Mouse (Mus musculus): Measurements from ENCODE around the gene Ptges.
A peak's percentile ranks its signal among the peaks of the same experiment; 100 is the strongest.

Gene Ptges

GRCm38 (mm10) chr2:30902256-30902655, 27.4 kb downstream of the Ptges start:
- no peak for DNase-seq (ENCODE audit: extremely low read depth, insufficient read length, low spot score)

DNA sequence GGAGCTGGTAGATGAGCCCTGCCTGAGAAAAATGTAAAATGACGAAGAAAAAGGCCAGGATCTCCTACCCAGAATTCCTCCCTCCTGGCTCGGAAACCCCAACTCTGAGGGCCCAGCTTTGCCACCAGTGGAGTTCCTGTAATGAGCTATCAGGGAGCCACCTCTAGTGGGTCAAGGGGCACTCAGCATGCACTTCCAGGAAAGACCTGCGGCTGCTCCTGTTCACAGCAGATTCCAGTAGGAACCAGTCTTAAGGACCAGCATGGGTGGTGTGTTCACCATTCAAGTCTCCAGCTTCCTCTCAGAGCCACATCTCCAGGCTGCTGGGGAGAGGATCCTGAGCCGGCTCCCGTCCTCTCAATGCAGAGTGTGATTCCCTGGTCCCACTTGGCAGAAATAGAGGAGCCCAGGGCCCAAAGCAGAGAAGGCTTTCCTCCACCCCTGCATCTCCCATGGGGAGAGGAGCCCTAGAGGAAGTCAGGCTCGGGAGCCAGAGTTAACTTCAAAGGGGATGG, 28.0 kb downstream of the Ptges start:
- DNase-seq (ENCODE audit: extremely low read depth, insufficient read length, low spot score): no peak

DNA sequence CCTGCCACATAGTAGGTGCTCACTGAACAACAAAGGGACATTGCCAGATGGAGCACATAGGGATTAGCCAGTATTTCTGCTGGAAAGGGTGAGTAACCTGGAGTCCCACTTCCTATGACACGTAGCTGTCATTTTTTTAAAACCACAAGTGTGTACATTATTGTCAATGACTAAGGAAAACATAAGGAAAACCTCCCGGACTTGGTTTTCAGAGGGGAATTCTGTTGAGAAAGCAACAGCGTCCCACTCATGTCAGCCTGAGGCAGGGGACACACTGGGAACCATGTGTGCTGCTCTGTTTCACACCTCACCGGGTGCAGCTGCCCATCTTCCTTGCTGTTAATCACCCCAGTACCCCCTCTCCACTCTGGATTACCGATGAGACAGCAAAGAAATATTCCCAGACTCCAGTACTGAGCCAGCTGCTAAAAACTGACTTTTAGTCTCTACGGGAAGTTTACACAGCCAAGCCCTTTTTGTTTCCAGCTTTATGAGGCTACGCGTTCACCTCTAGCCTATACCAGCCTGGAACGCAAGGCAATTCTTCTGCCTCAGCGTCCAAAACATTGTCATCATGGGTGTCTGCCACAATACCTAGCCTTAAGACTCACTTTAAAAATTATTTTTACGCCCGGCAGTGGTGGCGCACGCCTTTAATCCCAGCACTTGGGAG, 30.1 kb downstream of the Ptges start:
- DNase-seq (ENCODE audit: extremely low read depth, insufficient read length, low spot score): peak; percentile 71

- peak; percentile 77 for DNase-seq (ENCODE audit: extremely low read depth, insufficient read length, low spot score)
These were observed 32.4 kb downstream of the Ptges start for GRCm38 (mm10) chr2:30897291-30897690.

- DNase-seq (ENCODE audit: extremely low read depth, insufficient read length, low spot score): no peak
These were observed 35.7 kb downstream of the Ptges start for GRCm38 (mm10) chr2:30893946-30894345.

GRCm38 (mm10) chr2:30893399-30893798, 36.3 kb downstream of the Ptges start:
- DNase-seq (ENCODE audit: extremely low read depth, insufficient read length, low spot score): no peak

DNA sequence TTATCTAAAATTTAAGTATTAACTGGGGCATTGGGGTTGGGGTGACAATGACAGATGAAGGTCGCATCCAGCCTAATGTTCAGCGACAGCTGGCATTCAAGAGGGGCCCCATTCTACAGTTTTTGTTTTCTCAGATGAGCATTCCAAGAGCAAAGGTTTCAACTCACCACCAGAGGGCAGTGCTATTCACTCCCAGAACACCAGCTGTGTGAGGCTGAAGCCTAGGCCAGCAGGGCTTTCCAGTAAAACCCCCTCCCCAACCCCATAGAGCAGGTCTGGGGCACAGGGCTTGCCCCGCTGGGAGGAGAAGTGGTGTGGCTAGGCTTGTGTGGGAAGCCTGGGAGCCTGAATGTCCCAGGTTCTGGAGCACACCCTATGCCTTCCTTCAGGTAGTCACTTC, 38.7 kb downstream of the Ptges start:
- DNase-seq (ENCODE audit: extremely low read depth, insufficient read length, low spot score): peak; percentile 46

- peak; percentile 63 for DNase-seq (ENCODE audit: extremely low read depth, insufficient read length, low spot score)
These were observed 44.1 kb downstream of the Ptges start for GRCm38 (mm10) chr2:30885453-30886163.

DNA sequence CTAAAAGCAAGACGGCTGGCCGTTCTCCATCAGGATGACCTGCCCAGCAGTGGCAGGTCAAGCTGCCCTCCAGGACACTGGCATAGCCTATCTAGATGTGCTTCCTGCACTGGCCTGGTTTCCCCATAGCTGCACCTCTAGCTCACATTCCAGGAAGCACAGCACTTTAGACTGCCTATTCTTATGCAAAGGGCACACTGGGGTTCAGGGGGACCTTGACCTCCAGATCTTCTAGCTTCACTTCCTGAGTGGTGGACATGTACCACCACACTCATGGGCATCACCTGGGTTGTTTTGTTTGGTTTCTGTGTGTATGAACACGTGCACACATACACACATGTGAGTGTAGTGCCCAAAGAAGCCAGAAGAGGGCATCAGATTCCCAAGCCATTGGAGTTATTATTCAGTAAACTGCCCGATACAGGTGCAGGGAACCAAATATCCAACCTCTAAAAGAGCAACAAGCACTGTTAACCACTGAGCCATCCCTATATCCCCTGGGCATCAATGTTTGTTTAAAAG, 44.8 kb downstream of the Ptges start:
- DNase-seq (ENCODE audit: extremely low read depth, insufficient read length, low spot score): no peak

GRCm38 (mm10) chr2:30881215-30881614, 48.4 kb downstream of the Ptges start:
- DNase-seq (ENCODE audit: extremely low read depth, insufficient read length, low spot score): no peak

GRCm38 (mm10) chr2:30879481-30879880, 50.2 kb downstream of the Ptges start:
- DNase-seq (ENCODE audit: extremely low read depth, insufficient read length, low spot score): no peak

GRCm38 (mm10) chr2:30875621-30876432, 53.8 kb downstream of the Ptges start:
- DNase-seq (ENCODE audit: extremely low read depth, insufficient read length, low spot score): no peak

DNA sequence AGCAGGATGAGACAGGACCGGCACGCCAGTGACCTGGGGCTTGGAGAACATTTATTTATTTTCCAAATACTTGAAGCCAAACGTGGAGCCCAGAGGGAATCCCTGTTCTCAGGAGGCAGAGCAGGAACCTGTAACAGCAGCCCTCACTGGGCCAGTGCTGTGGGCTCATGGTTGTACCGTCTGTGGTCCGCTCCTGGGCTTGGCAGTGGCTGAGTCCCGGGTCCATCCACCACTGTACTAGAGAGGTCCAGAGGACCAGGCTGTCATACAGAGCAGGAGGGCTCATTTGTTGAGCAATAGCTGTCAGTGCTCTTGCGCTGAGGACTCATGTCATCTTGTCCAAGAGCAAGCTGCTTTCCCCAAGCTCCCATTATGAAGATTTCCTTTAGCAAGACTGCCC, 54.6 kb downstream of the Ptges start:
- no peak for DNase-seq (ENCODE audit: extremely low read depth, insufficient read length, low spot score)

DNA sequence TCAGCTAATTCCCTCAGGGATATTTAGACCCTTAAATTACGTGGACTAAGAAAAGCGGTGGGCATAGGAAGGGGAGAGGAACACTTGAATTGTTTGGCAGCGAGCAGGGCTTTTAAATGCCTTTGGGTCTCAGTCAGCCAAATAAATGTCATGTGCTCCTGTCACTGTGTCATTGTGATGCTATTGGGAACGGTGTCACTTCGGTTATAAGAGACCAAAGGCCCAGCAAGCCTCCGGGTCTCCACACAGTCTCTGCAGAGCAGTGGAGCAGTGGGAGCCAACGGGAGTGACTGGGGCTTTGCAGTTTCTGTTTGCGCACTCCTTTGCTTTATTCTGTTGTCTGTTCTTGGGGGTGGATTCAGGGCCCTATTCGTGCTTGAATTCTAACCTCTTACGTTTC, 55.2 kb downstream of the Ptges start:
- no peak for DNase-seq (ENCODE audit: extremely low read depth, insufficient read length, low spot score)

DNA sequence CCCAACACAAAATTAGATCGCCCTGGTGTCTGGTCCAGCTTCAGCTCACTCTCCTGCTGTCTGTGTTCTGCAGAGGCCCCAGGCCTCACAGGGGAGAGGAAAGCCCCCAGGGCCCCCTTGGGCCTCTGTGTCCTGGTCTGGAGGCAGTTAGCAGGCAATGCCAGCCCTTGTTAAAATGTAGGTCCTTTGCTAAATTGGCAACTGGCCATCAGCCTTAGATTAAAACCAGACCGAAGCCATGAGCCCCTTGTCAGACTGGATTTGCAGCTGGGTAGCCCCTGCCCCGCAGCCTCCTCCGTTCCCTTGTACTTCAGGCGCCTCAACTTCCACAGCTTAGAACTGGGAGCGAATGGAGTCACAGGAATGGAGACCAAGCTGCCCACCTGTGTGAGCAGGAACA, 57.0 kb downstream of the Ptges start:
- DNase-seq (ENCODE audit: extremely low read depth, insufficient read length, low spot score): no peak

DNA sequence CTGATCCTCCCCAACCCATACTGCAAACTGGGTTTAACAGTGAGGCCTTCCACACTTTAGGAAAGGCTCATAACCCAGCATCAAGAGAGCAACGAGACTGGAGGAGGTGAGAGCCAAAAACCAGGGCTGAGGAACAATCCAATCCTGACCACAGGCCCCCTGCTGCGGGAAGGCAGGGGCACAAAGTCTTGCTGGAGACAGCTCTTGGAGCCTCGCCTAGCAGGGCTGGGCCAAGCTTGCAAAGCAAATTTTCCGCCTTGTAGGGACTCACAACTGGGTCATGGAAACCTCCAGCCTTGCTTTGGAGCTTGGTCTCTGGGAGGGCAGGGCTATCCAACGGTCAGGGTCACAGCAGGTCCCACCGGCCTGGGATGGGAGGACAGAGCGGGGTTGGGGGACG, 58.8 kb downstream of the Ptges start:
- no peak for DNase-seq (ENCODE audit: extremely low read depth, insufficient read length, low spot score)

DNA sequence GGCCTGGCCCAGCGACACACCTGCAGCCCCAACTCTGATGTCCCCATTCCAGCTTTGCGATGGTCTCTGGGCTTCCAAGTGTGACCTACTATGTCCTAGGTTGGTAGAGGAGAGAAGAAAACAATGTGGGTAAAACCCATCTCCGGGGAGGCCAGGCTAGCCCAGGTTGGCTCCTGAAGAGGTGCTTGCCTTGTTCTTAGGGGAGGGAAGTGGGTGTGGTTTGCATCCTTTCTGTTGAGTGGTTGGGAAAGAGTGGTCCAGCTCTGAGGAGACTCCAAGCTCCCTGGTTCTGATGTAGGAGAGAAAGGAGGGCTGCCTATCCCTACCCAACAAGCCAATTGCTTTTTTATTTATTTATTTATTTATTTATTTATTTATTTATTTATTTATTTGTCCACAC, 64.2 kb downstream of the Ptges start:
- DNase-seq (ENCODE audit: extremely low read depth, insufficient read length, low spot score): no peak

DNA sequence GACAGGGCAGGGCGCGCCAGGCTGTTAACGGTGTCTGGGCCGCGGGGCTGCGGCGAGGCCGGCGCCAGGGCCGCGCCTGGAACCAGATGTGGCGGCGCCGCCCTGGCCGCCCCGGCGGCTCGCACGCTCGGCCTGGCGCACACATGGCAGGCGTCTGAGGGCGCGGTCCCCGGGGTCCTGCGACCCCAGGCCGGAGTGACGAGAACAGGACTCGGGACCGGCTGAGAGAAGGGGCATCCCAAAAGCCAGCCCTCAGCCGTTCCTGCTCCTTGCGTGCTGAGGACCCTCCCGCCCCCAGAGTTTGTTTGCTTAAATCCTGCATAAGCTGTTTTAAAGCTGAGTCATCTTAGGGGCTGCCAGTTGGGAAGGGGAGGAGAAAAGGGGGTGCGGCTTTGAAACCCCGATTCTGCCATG, 64.7 kb downstream of the Ptges start:
- DNase-seq (ENCODE audit: extremely low read depth, insufficient read length, low spot score): no peak

DNA sequence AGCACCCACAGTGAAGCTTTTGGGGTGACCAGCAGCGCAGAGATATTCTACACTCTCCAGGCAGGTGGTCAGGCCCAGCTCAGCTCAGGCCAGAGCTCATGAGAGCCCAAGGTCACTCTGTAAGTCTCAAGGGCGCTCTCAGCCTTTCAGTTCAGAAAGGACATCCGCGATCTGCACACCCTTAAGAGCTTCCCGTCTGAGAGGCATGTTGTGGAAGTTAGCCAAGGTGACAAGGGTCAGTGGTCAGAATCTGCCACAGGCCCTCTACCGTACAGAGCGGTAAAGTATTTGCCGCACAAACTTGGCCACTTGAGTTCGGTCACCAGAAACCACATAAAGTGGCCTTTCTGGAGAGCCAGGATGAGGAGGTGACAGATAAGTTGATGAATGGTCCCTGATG, 66.1 kb downstream of the Ptges start:
- DNase-seq (ENCODE audit: extremely low read depth, insufficient read length, low spot score): no peak

GRCm38 (mm10) chr2:30862081-30862480, 67.6 kb downstream of the Ptges start:
- no peak for DNase-seq (ENCODE audit: extremely low read depth, insufficient read length, low spot score)

GRCm38 (mm10) chr2:30859782-30860181, 69.9 kb downstream of the Ptges start:
- DNase-seq (ENCODE audit: extremely low read depth, insufficient read length, low spot score): no peak

All from 3134 (cell line).